10 mouse cellular contexts compared by ENCODE assay signal in genomic region chr7:127773664-127774384, GRCm38 (mm10). TPM values are rescaled to one million over a fixed set of nuclear protein-coding genes. Genes with fewer than 3 reads are reported as not detected.
DNase-seq lines count a peak whose midpoint lies in the region; ATAC-seq lines count a peak whose summit lies in the region.
"Had no signal": no experiment of that assay in that cellular context is flagged by ENCODE, and none has a peak within 500 bp of the region (broad histone marks: within the 10 kb centered on the region; RNA-seq: fewer than 3 reads in every experiment).

No protein-coding gene starts in this region.

- 0 out of 2 replicates have a peak overlapping the region, but pooled peaks have one; percentile 7 for H3K27ac ChIP-seq in hindbrain, embryonic 12.5 days
- H3K27ac ChIP-seq in limb, embryonic 13.5 days = no peak overlapping the region
- H3K27ac ChIP-seq: heart, embryonic 15.5 days had no signal

- peaks cover 31% of the 10 kb centered on the region for H3K4me1 ChIP-seq in hindbrain, embryonic 12.5 days
- H3K4me1 ChIP-seq in limb, embryonic 13.5 days = peaks cover 36% of the 10 kb centered on the region

- DNase-seq in right cerebral cortex, adult 18-20 months = peak; percentile 58
- DNase-seq in right cerebral cortex, postnatal 25 days = no peak
- DNase-seq in adrenal gland, adult 18-20 months (ENCODE audit: low spot score in 2 of 2) = peak; percentile 60 to 70
- peak; percentile 87 for DNase-seq in embryo, embryonic 10.5 days (ENCODE audit: low spot score)

- no peaks in the 10 kb centered on the region for H3K36me3 ChIP-seq in hindbrain, embryonic 12.5 days
- H3K36me3 ChIP-seq in limb, embryonic 13.5 days = peaks cover 10% of the 10 kb centered on the region; the same call in 1 of the 2 replicates

- ATAC-seq in hindbrain, embryonic 12.5 days (ENCODE audit: low FRiP score) = no peak
- no peak for ATAC-seq in limb, embryonic 13.5 days (ENCODE audit: low FRiP score, low read depth)
- peak; percentile 20; the same call in 1 of the 2 replicates for ATAC-seq in neutrophil, adult 5-6 weeks (ENCODE audit: extremely low read depth, insufficient number of reproducible peaks, low FRiP score, poor library complexity, severe bottlenecking)
- no peak for ATAC-seq in frontal cortex, adult (ENCODE audit: low TSS enrichment)

- H3K4me3 ChIP-seq in hindbrain, embryonic 12.5 days = peak overlapping the region; percentile 6; the same call in 1 of the 2 replicates
- no peak overlapping the region for H3K4me3 ChIP-seq in limb, embryonic 13.5 days
- H3K4me3 ChIP-seq: heart, embryonic 15.5 days had no signal

- WGBS in hindbrain, embryonic 12.5 days = 42% methylated on average over 9 of the region's 9 CpGs
- WGBS in limb, embryonic 13.5 days = 40% methylated on average over 9 of the region's 9 CpGs

- H3K27me3 ChIP-seq in hindbrain, embryonic 12.5 days = no peaks in the 10 kb centered on the region
- no peaks in the 10 kb centered on the region for H3K27me3 ChIP-seq in limb, embryonic 13.5 days
- H3K27me3 ChIP-seq: heart, embryonic 15.5 days had no signal

- no peaks in the 10 kb centered on the region for H3K9me3 ChIP-seq in hindbrain, embryonic 12.5 days (replicated peaks)
- no peaks in the 10 kb centered on the region for H3K9me3 ChIP-seq in limb, embryonic 13.5 days
- H3K9me3 ChIP-seq: heart, embryonic 15.5 days had no signal

- H3K4me2 ChIP-seq in hindbrain, embryonic 12.5 days (replicated peaks) = no peak overlapping the region
- H3K4me2 ChIP-seq in limb, embryonic 13.5 days (replicated peaks) = no peak overlapping the region
- H3K4me2 ChIP-seq: heart, embryonic 15.5 days had no signal

- H3K9ac ChIP-seq in hindbrain, embryonic 12.5 days = 0 out of 2 replicates have a peak overlapping the region, but pooled peaks have one; percentile 15
- H3K9ac ChIP-seq in limb, embryonic 13.5 days = 0 out of 2 replicates have a peak overlapping the region, but pooled peaks have one; percentile 2
- H3K9ac ChIP-seq: heart, embryonic 15.5 days had no signal

RNA-seq across cellular contexts. Expression of gene Setd1a, which starts 2.6 kb away (rescaled TPM):
- 10 to 100 TPM; 30.3 to 40.4 TPM for total RNA-seq in adrenal gland, adult 18-20 months (2021)
- polyA plus RNA-seq in hindbrain, embryonic 12.5 days (2016; fragmentation: Nextera tagmentation; extraction: Ambion mirVana) = 19.8 and 23.4 TPM in 2 replicates
- 28.1 and 30.8 TPM in 2 replicates for polyA plus RNA-seq in limb, embryonic 13.5 days (2015; fragmentation: Nextera tagmentation; extraction: Ambion mirVana)
- total RNA-seq in neutrophil, adult 5-6 weeks (2017) = 14.4 and 16.7 TPM in 2 replicates

RNA-seq across cellular contexts. Expression of gene Orai3, which starts 4.2 kb away (rescaled TPM):
- total RNA-seq in adrenal gland, adult 18-20 months (2021) = 10 to 100 TPM; 28.5 to 30.7 TPM
- polyA plus RNA-seq in hindbrain, embryonic 12.5 days (2016; fragmentation: Nextera tagmentation; extraction: Ambion mirVana) = 9.6 and 10.0 TPM in 2 replicates
- 20.1 and 20.8 TPM in 2 replicates for polyA plus RNA-seq in limb, embryonic 13.5 days (2015; fragmentation: Nextera tagmentation; extraction: Ambion mirVana)
- total RNA-seq in neutrophil, adult 5-6 weeks (2017) = 35.7 and 42.8 TPM in 2 replicates

RNA-seq across cellular contexts. Expression of gene Gm49388, which starts 11.6 kb away (rescaled TPM):
- 1 to 10 TPM; 2.4 to 3.0 TPM for total RNA-seq in adrenal gland, adult 18-20 months (2021)
- not detected in 2 replicates for polyA plus RNA-seq in hindbrain, embryonic 12.5 days (2016; fragmentation: Nextera tagmentation; extraction: Ambion mirVana)
- polyA plus RNA-seq in limb, embryonic 13.5 days (2015; fragmentation: Nextera tagmentation; extraction: Ambion mirVana) = not detected in 2 replicates
- total RNA-seq in neutrophil, adult 5-6 weeks (2017) = 3.3 and 3.5 TPM in 2 replicates
- polyA plus RNA-seq: heart, embryonic 15.5 days; stomach, embryonic 14.5 days had no signal

RNA-seq across cellular contexts. Expression of gene Hsd3b7, which starts 26.6 kb away (rescaled TPM):
- total RNA-seq in adrenal gland, adult 18-20 months (2021) = 10 to 100 TPM; 31.5 to 40.4 TPM
- 8.6 and 8.8 TPM in 2 replicates for polyA plus RNA-seq in hindbrain, embryonic 12.5 days (2016; fragmentation: Nextera tagmentation; extraction: Ambion mirVana)
- 11.2 and 11.3 TPM in 2 replicates for polyA plus RNA-seq in limb, embryonic 13.5 days (2015; fragmentation: Nextera tagmentation; extraction: Ambion mirVana)
- total RNA-seq in neutrophil, adult 5-6 weeks (2017) = 4.4 and 4.5 TPM in 2 replicates

RNA-seq across cellular contexts. Expression of gene Fbxl19, which starts 29.5 kb away (rescaled TPM):
- 10 to 100 TPM; 10.7 to 14.4 TPM for total RNA-seq in adrenal gland, adult 18-20 months (2021)
- polyA plus RNA-seq in hindbrain, embryonic 12.5 days (2016; fragmentation: Nextera tagmentation; extraction: Ambion mirVana) = 10.7 and 11.4 TPM in 2 replicates
- polyA plus RNA-seq in limb, embryonic 13.5 days (2015; fragmentation: Nextera tagmentation; extraction: Ambion mirVana) = 6.7 TPM in 2 replicates
- total RNA-seq in neutrophil, adult 5-6 weeks (2017) = 9.0 and 9.2 TPM in 2 replicates
